Mouse (Mus musculus) adrenal gland, postnatal 0 days (tissue): ENCODE data around the gene Mfap4. TPM values are rescaled to one million over a fixed set of nuclear protein-coding genes. Genes with fewer than 3 reads are reported as not detected.

Source experiments
- polyA plus RNA-seq: library from polyadenylated mRNA; unstranded; fragments of >200 nt; fragmentation: Nextera tagmentation; extraction: Ambion mirVana; gene quantifications from 2 replicates; pipeline ENCODE4 v1.2.1, GENCODE M21; 2015

Gene Mfap4
- 73.5 and 86.8 TPM in 2 replicates for polyA plus RNA-seq

GRCm38 (mm10) chr11:61484613-61485540 lies at the start of gene Mfap4:
Gene Mfap4 (plus strand): TSS chr11:61485431.

GRCm38 (mm10) chr11:61494129-61494997 lies 9.1 kb downstream of the Mfap4 start, which contains the start of gene Mapk7:
Gene Mapk7 (minus strand): TSS chr11:61494406.

GRCm38 (mm10) chr11:61504713-61505257 lies 19.6 kb downstream of the Mfap4 start, which contains the start of gene B9d1:
Gene B9d1 (plus strand): TSS chr11:61505144.

Other genes with a start within 250 kb of the Mfap4 start
- gene Aldh3a2, start 218.0 kb upstream of the Mfap4 start, polyA plus RNA-seq, result 36.4 and 39.2 TPM in 2 replicates
- 0.06 and 0.22 TPM in 2 replicates for gene Slc47a2, start 142.6 kb upstream of the Mfap4 start, polyA plus RNA-seq
- gene Slc47a1, start 107.1 kb upstream of the Mfap4 start, polyA plus RNA-seq, result 1.5 and 1.6 TPM in 2 replicates
- 2.0 and 2.8 TPM in 2 replicates for gene Rnf112, start 31.3 kb upstream of the Mfap4 start, polyA plus RNA-seq
- gene Mapk7, start 9.0 kb downstream of the Mfap4 start, polyA plus RNA-seq, result 20.2 and 21.6 TPM in 2 replicates
- gene B9d1, start 19.7 kb downstream of the Mfap4 start, polyA plus RNA-seq, result 17.8 and 29.3 TPM in 2 replicates
- 15.8 and 19.0 TPM in 2 replicates for gene Epn2, start 94.3 kb downstream of the Mfap4 start, polyA plus RNA-seq
- gene Grap, start 167.8 kb downstream of the Mfap4 start, polyA plus RNA-seq, result 12.7 and 14.1 TPM in 2 replicates
- 1.3 and 2.0 TPM in 2 replicates for gene Fam83g, start 198.7 kb downstream of the Mfap4 start, polyA plus RNA-seq
- gene Slc5a10, start 235.4 kb downstream of the Mfap4 start, polyA plus RNA-seq, result 0.08 and 0.17 TPM in 2 replicates